Mouse (Mus musculus) megakaryocyte-erythroid progenitor cell, adult 5 weeks (primary cell): ENCODE data around the gene Nt5e. TPM values are rescaled to one million over a fixed set of nuclear protein-coding genes. Genes with fewer than 3 reads are reported as not detected.

Experiments used
- polyA plus RNA-seq: library from polyadenylated mRNA; stranded (reverse); fragments of >175 nt; gene quantifications from 2 replicates; pipeline ENCODE4 v1.2.3, GENCODE M21; 2012

Gene Nt5e
- polyA plus RNA-seq = 0.30 and 0.36 TPM in 2 replicates

GRCm38 (mm10) chr9:88326930-88327901 lies at the start of gene Nt5e:
Gene Nt5e, plus strand, starts transcription at chr9:88327197.

Other genes starting within 250 kb of the Nt5e start
- gene Snx14, start 111.8 kb downstream of the Nt5e start, polyA plus RNA-seq = 3.4 and 4.3 TPM in 2 replicates
- 5.9 and 24.7 TPM in 2 replicates for gene Gm20537, start 129.4 kb downstream of the Nt5e start, polyA plus RNA-seq
- 109 and 140 TPM in 2 replicates for gene Syncrip, start 155.4 kb downstream of the Nt5e start, polyA plus RNA-seq
- 0.69 and 0.73 TPM in 2 replicates for gene Zfp949, start 220.8 kb downstream of the Nt5e start, polyA plus RNA-seq